Mouse (Mus musculus): ENCODE measurements around the gene Coro1c. TPM values are rescaled to one million over a fixed set of nuclear protein-coding genes. Genes with fewer than 3 reads are reported as not detected.

Coro1c gene
- total and polyA plus RNA-seq, 3 experiments = 77.3 to 158 (median 103) TPM

DNA sequence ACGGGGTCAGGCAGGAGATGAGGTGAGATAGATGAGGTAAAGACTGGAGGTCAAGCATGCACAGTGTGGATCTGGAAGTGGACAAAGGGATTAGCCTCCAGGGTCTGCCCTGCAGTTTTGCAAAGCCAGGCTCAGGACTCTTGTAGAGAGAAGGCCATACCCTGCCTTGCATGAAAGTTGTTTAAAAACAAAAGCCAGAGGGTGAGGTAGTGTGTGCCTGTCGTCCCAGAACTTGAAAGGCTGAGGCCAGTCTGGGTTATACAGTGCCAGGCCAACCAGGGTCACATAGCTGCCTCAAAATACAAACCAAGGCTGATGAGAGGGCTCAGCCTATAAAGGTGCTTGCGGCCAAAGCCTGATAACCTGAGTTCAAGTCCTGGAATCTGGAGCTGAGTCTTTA is 76.8 kb downstream of the Coro1c start:
- Histone ChIP-seq H3K36me3 (ENCODE audit: control insufficient read depth in 1 of 2, insufficient read depth in 2 of 2, low read length in 2 of 2) (peaks cover 0 to 6% of the 10 kb centered on the region in 2 experiments; a peak in 2 of 4 replicates), H3K27ac (ENCODE audit: control insufficient read depth, low read depth, low read length) (no peak overlapping the region), H3K9me3 (replicated peaks; ENCODE audit: insufficient read depth, low read length) (no peaks in the 10 kb centered on the region), H3K4me1 (ENCODE audit: control insufficient read depth in 1 of 2, insufficient read depth in 2 of 2, low read length in 2 of 2) (peaks cover 0 to 15% of the 10 kb centered on the region in 2 experiments; a peak in 2 of 4 replicates), H3K27me3 (ENCODE audit: control insufficient read depth in 1 of 2, insufficient read depth in 2 of 2, low read length in 2 of 2) (no peaks in the 10 kb centered on the region), H3K9ac (ENCODE audit: control insufficient read depth, low read depth, low read length, poor library complexity, severe bottlenecking) (no peak overlapping the region), H3K79me2 (ENCODE audit: control insufficient read depth, insufficient read depth, low read length, poor library complexity) (peaks cover 5% of the 10 kb centered on the region), H3K4me3 (ENCODE audit: control insufficient read depth in 1 of 2, insufficient read depth in 1 of 2, low read depth in 2 of 2, low read length in 2 of 2) (no peak overlapping the region)
- no peak for DNase-seq (ENCODE audit: low read depth, low spot score)
- no peak for TF ChIP-seq HCFC1 (IDR thresholded peaks at IDR 0.05; ENCODE audit: low read depth, low read length)
- TF ChIP-seq ZNF384 (IDR thresholded peaks at IDR 0.05; ENCODE audit: low read depth, low read length) = no peak
- TF ChIP-seq USF1 (IDR thresholded peaks at IDR 0.05; ENCODE audit: low read depth, low read length) = no peak
- no peak for TF ChIP-seq SMC3 (IDR thresholded peaks at IDR 0.05; ENCODE audit: low read depth, low read length)
- TF ChIP-seq RCOR1 (IDR thresholded peaks at IDR 0.05; ENCODE audit: low read depth, low read length) = no peak

DNA sequence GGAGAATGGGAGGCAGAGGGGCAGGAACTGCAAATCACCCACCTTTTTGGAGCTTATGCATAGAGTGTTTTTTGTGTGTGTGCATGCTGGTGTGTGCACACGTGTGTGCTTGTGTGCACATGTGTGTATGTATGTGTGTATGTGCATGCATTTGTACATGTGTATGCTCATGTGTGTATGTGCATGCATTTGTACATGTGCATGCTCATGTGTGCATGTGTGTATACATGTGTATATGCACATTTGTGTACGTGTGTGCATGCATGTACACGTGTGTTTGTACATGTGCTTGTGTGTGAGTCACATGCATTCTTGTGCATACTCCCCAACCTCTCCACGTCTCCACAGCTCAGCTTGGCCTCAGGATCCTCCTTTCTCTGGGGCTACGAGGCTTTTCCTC is 77.8 kb downstream of the Coro1c start:
- Histone ChIP-seq H3K4me1 (ENCODE audit: control insufficient read depth in 1 of 2, insufficient read depth in 2 of 2, low read length in 2 of 2) (peaks cover 0 to 15% of the 10 kb centered on the region in 2 experiments; a peak in 2 of 4 replicates), H3K36me3 (ENCODE audit: control insufficient read depth in 1 of 2, insufficient read depth in 2 of 2, low read length in 2 of 2) (peaks cover 0 to 6% of the 10 kb centered on the region in 2 experiments; a peak in 2 of 4 replicates), H3K79me2 (ENCODE audit: control insufficient read depth, insufficient read depth, low read length, poor library complexity) (peaks cover 5% of the 10 kb centered on the region), H3K27ac (ENCODE audit: control insufficient read depth, low read depth, low read length) (peak overlapping the region; percentile 8), H3K4me3 (ENCODE audit: control insufficient read depth in 1 of 2, insufficient read depth in 1 of 2, low read depth in 2 of 2, low read length in 2 of 2) (no peak overlapping the region), H3K9me3 (replicated peaks; ENCODE audit: insufficient read depth, low read length) (no peaks in the 10 kb centered on the region), H3K9ac (ENCODE audit: control insufficient read depth, low read depth, low read length, poor library complexity, severe bottlenecking) (no peak overlapping the region), H3K27me3 (ENCODE audit: control insufficient read depth in 1 of 2, insufficient read depth in 2 of 2, low read length in 2 of 2) (no peaks in the 10 kb centered on the region)
- TF ChIP-seq POLR2AphosphoS5 (IDR thresholded peaks at IDR 0.05; ENCODE audit: borderline replicate concordance, low read depth, low read length) (peak; percentile 92), TBP (IDR thresholded peaks at IDR 0.05; ENCODE audit: low read depth, low read length) (no peak), CHD1 (IDR thresholded peaks at IDR 0.05; ENCODE audit: low read depth, low read length) (no peak), TCF12 (IDR thresholded peaks at IDR 0.05; ENCODE audit: low read depth, low read length) (no peak)
- no peak for DNase-seq (ENCODE audit: low read depth, low spot score)

DNA sequence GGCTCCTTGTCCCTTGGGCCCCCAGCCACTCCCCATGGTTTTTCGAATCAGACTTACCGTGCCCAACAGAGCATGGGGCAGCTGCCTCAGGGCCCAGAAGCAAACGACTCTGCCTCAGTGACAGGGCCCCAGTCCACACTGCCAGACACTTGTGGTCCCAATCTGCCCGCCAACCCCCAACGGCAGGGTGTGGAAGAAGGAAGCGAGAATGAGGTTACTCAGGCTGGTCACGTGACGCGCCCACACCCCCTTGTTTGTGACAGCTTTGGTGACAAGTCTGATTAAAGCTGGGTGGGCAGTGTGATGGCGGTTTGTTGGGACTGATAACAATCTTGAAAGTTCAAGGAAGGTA is 78.3 kb downstream of the Coro1c start:
- H3K27me3 ChIP-seq (ENCODE audit: control insufficient read depth in 1 of 2, insufficient read depth in 2 of 2, low read length in 2 of 2) = no peaks in the 10 kb centered on the region
- peak overlapping the region; percentile 80 for H3K9ac ChIP-seq (ENCODE audit: control insufficient read depth, low read depth, low read length, poor library complexity, severe bottlenecking)
- H3K4me1 ChIP-seq (ENCODE audit: control insufficient read depth in 1 of 2, insufficient read depth in 2 of 2, low read length in 2 of 2) = peaks cover 0 to 15% of the 10 kb centered on the region in 2 experiments; a peak in 2 of 4 replicates
- peaks cover 5% of the 10 kb centered on the region for H3K79me2 ChIP-seq (ENCODE audit: control insufficient read depth, insufficient read depth, low read length, poor library complexity)
- H3K4me3 ChIP-seq (ENCODE audit: control insufficient read depth in 1 of 2, insufficient read depth in 1 of 2, low read depth in 2 of 2, low read length in 2 of 2) = peak overlapping the region; percentile 60 to 85
- peaks cover 0 to 6% of the 10 kb centered on the region in 2 experiments; a peak in 2 of 4 replicates for H3K36me3 ChIP-seq (ENCODE audit: control insufficient read depth in 1 of 2, insufficient read depth in 2 of 2, low read length in 2 of 2)
- H3K9me3 ChIP-seq (replicated peaks; ENCODE audit: insufficient read depth, low read length) = no peaks in the 10 kb centered on the region
- peak; percentile 90 for DNase-seq (ENCODE audit: low read depth, low spot score)
- peak overlapping the region; percentile 64 for H3K27ac ChIP-seq (ENCODE audit: control insufficient read depth, low read depth, low read length)
- peak; percentile 44; the same call in 1 of the 2 replicates for TF ChIP-seq RCOR1 (IDR thresholded peaks at IDR 0.05; ENCODE audit: low read depth, low read length)
- TF ChIP-seq ELF1 (IDR thresholded peaks at IDR 0.05; ENCODE audit: low read depth, low read length) = peak; percentile 61
- TF ChIP-seq TBP (IDR thresholded peaks at IDR 0.05; ENCODE audit: low read depth, low read length) = 0 out of 2 replicates have a peak, but pooled peaks have one; percentile 33
- TF ChIP-seq CHD2 (IDR thresholded peaks at IDR 0.05; ENCODE audit: low read length) = no peak; the same call in 1 of the 2 replicates
- TF ChIP-seq MAX (IDR thresholded peaks at IDR 0.05; ENCODE audit: low read length) = peak; percentile 95
- TF ChIP-seq MXI1 (IDR thresholded peaks at IDR 0.05; ENCODE audit: low read depth, low read length) = peak; percentile 81
- no peak for TF ChIP-seq NRF1 (IDR thresholded peaks at IDR 0.05; ENCODE audit: insufficient read depth, low read depth, low read length, poor library complexity, severe bottlenecking)
- TF ChIP-seq NELFE (IDR thresholded peaks at IDR 0.05; ENCODE audit: low read depth, low read length) = no peak
- peak; percentile 55 for TF ChIP-seq HCFC1 (IDR thresholded peaks at IDR 0.05; ENCODE audit: low read depth, low read length)
- peak; percentile 30 to 69; a peak in 2 of 4 replicates for TF ChIP-seq POLR2A (IDR thresholded peaks at IDR 0.05; ENCODE audit: control insufficient read depth in 1 of 2, insufficient read depth in 1 of 2, low read depth in 1 of 2, low read length in 2 of 2, poor library complexity in 1 of 2)
- no peak for TF ChIP-seq CTCF (IDR thresholded peaks at IDR 0.05 in 2 of 3, conservative IDR thresholded peaks at IDR 0.05 in 1 of 3; ENCODE audit: control insufficient read depth in 1 of 3, insufficient read depth in 1 of 3, low read depth in 2 of 3, low read length in 3 of 3, poor library complexity in 1 of 3, severe bottlenecking in 1 of 3)
- peak in 1 of 2 experiments; percentile 84; a peak in 3 of 4 replicates for TF ChIP-seq EP300 (IDR thresholded peaks at IDR 0.05; ENCODE audit: low read depth in 1 of 2, low read length in 2 of 2)
- TF ChIP-seq UBTF (IDR thresholded peaks at IDR 0.05; ENCODE audit: borderline replicate concordance, insufficient read depth, low read depth, low read length) = no peak
- no peak for TF ChIP-seq TAL1 (IDR thresholded peaks at IDR 0.05; ENCODE audit: low read length)
- TF ChIP-seq MAZ (IDR thresholded peaks at IDR 0.05; ENCODE audit: low read depth, low read length) = peak; percentile 79; the same call in 1 of the 2 replicates
- TF ChIP-seq USF1 (IDR thresholded peaks at IDR 0.05; ENCODE audit: low read depth, low read length) = peak; percentile 99
- TF ChIP-seq GATA1 (IDR thresholded peaks at IDR 0.05; ENCODE audit: low read depth, low read length) = peak; percentile 80
- TF ChIP-seq SIN3A (IDR thresholded peaks at IDR 0.05; ENCODE audit: low read length) = peak; percentile 88
- TF ChIP-seq SMC3 (IDR thresholded peaks at IDR 0.05; ENCODE audit: low read depth, low read length) = no peak
- TF ChIP-seq MYB (IDR thresholded peaks at IDR 0.05; ENCODE audit: low read depth, low read length) = 0 out of 2 replicates have a peak, but pooled peaks have one; percentile 51
- TF ChIP-seq TCF12 (IDR thresholded peaks at IDR 0.05; ENCODE audit: low read depth, low read length) = 0 out of 2 replicates have a peak, but pooled peaks have one; percentile 38
- TF ChIP-seq ETS1 (IDR thresholded peaks at IDR 0.05; ENCODE audit: low read depth, low read length) = peak; percentile 88

All from MEL (cell line).